Mouse (Mus musculus) right cerebral cortex, adult 18-20 months (tissue): ENCODE results near the gene Sp2.

Source experiments
- DNase-seq: peaks from one replicate; pipeline ENCODE4 v3.0.0; 2022; ENCODE audit warnings: mixed read lengths

Sp2 gene

GRCm38 (mm10) chr11:96906431-96907161 is 76.2 kb downstream of the Sp2 start:
- no peak for DNase-seq
